Mouse (Mus musculus) ovary, adult 10 weeks (tissue): Measurements from ENCODE around the gene Rpe65. TPM values are rescaled to one million over a fixed set of nuclear protein-coding genes. Genes with fewer than 3 reads are reported as not detected.

Source experiments
- polyA plus RNA-seq: library from polyadenylated mRNA; stranded (reverse); fragments of 350-450 nt; fragmentation: Illumina TruSeq; extraction: RNeasy Lipid Tissue Mini Kit (QIAGEN cat#74804); gene quantifications from one replicate; pipeline ENCODE4 v1.2.3, GENCODE M21; 2014

The Rpe65 gene
- not detected for polyA plus RNA-seq

DNA sequence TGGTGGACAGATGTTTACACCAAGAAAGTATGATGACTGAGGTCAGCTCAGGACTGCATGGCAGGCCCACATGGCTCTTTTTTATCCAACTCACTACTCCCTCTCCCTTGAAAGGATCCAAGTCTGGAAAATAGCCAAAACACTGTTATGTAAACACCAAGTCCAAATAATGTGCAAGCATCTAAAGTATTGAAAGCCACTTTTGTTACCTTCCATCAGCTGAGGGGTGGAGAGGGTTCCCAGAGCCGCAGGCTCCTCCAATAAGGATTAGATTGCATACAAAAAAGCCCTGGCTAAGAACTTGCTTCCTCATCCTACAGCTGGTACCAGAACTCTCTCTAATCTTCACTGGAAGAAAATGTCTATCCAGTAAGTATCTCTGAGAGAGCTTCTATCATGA lies at the start of gene Rpe65:
Gene Rpe65, plus strand, starts transcription at position 301 of the 400 bp plus-strand sequence.

Other genes with a start within 250 kb of the Rpe65 start
- 42.9 TPM for gene Depdc1a, start 103.7 kb upstream of the Rpe65 start, polyA plus RNA-seq
- gene Wls, start 240.5 kb downstream of the Rpe65 start, polyA plus RNA-seq = 305 TPM